Mouse (Mus musculus) heart, postnatal 10 days (tissue): ENCODE measurements at regions not wholly inside any gene's neighbourhood (a gene's known extent, or its start where the extent isn't known, plus 50 kb on each side); places are given as distances from the start of the nearest gene placed in this dataset.

Experiments
- DNase-seq, 2 experiments: peaks; one replicate each; pipeline ENCODE4 v3.0.0; 2021
- intact Hi-C: fragments of 180-260 bp; cut with DNase I; formaldehyde crosslinking; loops from one replicate; pipeline ENCODE4 v1.15.1; 2025

DNA sequence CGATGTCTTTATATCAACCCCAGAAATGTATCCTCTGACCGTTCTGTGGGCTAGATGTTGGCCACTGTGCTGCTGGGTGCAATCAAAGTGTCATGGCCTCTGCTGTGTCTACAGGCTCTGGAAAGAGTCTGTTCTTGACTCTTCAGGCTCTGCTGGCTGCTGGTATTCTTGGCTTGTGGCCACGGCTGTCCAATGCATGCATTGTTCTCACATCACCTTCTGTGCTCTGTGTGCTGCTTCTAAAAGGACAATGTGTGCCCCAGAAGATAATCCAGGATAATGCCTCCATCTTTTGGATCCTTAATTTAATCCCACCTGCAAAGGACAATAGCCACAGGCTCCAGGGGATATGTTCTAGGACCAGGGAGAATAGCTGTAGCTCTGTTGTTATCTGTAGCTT is 77.5 kb upstream of the Dapl1 start:
- intact Hi-C loops = no loop called here
- DNase-seq = peak; percentile 58 to 66

DNA sequence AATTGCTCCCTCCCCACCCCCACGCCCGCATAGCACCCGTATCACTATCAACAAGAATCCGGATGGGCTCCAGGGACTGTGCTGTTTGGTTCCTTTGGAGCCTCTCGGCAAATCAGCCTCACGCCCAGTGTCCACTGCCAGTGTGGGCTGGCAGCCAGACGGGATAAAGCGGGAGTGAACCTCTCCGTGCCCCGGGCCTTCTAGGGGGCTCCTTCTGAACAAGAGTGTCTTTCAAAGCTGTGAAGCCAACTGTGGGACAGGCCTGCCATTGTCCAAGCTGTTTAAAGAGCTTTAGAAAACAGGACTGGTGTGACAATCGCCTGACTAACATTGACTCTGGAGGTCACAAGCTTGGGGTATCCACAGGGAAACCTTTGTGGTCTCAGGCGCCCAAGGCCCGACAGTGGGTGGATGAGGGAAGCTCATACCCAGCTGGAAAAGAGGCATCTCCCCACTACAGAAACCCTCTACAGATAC is 76.9 kb upstream of the Dapl1 start:
- intact Hi-C loops = no loop called here

DNA sequence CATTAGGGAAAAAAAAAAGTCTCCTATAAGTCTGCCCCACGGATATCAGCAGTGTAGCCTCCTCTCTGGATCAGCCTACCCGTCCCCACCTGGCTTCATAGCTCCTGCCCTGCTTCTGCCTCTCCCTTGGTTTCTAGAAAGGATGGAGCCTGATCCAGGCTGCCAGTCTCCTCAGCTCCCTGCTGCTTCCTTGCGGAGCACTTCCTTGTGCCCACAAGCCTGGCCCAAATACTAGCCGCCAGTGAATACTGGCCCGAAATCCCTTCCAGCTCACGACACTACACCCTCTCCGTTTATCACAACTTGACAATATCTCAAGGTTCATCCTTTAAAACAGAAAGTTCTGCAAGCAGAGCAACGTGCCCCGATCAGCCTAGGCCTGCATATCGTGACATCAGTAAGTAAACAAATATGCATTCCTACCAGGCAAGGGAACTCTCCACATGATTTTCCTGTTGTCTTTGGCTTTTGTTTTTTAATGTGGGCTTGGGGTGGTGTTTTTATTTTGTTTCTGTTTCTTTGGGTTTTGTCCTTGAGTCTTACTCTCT is 76.3 kb upstream of the Dapl1 start:
- intact Hi-C loops = no loop called here
- DNase-seq = no peak

More for the DNA sequence above, 76.9 kb upstream of the Dapl1 start:
- DNase-seq = peak; percentile 76 to 78

DNA sequence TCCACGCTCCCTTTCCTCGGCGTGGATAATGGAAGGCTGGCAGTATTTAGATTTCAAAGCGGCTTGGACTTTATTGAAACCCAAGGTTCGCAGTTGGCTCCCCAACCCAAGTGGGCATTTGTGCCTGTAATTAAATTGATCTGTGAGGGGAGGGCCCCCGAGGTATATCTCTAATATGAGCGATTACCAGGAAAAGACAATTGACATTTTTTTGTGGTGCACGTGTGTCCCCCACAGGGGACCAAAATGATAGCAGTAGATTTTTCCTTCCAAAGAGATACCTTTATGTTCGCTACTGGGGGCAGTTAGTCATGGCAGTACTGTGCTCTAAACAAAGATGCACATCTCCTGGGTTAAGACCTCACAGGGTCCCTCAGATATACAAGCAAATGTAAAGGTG is 69.8 kb upstream of the Dapl1 start:
- intact Hi-C loops = no loop called here
- DNase-seq = no peak

DNA sequence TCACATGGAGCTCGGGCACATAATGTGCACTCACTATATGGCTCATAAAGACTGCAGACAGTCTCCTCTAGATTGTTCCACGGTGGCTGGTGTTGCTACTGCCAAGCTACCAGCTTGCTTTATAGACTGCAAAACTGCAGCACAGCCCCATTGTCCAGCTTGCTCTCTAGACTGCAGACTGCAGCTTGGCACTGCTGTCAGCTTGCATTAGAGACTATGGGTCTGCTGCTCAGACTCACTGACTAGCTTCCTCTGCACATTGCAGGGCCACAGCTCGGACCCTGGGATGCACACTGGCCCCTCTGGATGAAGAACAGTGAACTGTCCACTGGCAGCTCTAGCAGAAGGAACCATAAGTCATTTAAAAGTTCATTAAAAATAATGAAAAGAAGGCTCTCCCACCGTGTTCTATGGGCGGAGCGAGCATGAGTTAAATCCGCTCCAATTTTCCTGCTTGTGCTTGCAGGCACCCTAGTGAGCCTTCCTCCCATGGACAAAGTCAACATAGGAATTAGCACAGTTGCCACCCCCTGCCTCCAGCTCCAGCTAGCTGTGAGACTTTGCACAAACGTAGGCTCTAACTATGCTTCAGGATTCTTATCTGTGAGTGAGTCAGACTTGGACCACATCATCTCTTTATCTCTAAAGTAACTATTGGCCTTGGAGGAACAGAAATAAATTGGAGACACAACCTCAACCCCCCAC is 67.8 kb upstream of the Dapl1 start:
- intact Hi-C loops = no loop called here
- DNase-seq = no peak

DNA sequence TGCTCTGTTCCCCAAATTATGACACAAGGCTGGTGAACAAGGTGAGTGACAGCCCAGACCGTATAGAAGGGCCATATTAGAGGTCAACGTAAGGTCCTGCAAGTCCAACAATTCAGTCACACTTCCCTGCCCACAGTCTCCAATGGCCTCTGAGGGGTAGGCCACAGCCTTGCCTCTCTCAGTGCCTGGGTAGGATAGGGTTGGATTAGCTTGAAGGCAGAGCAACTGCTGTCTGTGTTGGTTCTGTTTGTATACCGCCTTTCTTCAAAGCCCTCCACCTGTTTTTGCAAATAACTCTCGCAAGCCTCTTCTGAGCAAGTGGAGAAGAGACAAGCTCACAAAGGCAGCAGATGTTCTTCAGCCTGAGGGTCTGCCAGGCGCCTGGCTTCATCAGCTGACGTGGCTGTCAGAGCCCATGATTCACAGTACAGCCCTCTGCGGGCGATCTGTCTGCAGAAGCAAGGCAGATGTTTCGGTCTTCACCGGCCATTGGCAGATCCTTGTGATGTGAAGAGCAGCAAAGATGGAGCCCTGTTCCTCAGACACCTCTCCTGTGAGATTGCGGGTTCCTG is 67.0 kb upstream of the Dapl1 start:
- intact Hi-C loops = no loop called here
- DNase-seq = no peak

DNA sequence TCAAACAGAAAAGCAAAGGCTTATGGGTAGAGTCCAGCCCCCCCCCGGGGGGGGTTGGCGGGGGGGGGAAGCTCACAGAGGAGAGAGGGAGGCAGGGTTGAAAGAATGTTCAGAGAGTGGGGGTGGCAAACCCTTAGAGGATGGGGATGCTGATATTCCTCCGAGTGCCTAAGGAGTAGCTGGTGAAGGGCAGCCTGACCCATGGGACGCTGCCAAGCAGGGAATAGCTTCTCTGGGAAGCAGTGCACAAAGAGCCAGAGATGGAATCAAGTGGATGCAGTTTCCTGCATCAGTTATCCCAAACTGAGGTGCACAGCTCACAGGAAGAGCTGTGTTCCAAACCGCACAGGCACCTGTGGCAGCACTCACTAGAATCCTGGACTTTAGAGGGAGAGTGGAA is 64.0 kb upstream of the Dapl1 start:
- no peak for DNase-seq
- intact Hi-C loops = loop anchor here (5.0 kb wide), 3 partner anchors 58 to 683 kb away; partner anchors contain the start of genes Ccdc148 and Pkp4

DNA sequence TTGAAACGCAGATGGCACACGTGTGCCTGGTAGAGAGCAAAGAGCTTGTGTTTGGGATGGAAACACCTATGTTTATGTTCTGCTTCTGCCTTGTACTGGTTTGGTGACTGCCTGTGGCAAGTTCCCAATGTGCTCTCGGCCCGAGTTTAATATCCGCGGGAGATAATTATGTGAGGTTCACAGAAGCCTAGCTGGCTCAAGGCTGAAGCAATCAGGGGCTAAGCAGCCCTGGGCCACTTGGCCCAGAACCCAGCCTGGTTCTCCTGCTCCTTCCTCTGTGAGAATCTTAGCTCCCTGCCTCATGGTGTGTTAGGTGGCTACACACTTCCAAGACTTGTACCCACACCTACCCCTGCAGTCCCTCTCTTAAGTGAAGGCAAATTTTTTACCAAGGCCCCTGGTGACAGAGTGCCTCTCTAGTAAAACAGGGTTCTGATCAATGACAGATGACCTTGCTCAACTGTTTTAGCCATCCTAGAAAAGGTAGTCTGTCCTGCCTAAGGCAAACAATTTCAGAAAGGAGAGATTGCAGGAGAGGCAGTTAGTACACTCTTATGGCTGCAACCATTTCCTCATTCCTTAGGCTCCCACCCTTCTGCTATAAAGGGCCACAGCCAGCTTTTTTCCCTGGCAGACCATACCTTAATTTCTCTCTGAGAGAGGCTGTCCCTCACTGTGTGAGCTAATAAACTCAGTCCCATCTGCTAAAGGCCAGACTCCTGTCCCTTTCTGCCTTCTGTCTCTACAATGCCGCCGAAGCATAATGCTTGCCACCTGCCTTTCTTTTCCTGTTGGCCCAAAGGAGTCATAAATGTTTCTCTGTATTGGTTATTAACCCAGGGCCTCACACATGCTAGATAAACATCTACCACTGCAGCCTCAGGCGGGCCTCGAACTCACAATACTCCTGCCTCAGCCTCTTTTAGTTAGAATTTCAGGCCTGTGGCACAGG is 61.9 kb upstream of the Dapl1 start:
- intact Hi-C loops = loop anchor here (5.0 kb wide), 3 partner anchors 60 to 685 kb away; partner anchors contain the start of genes Ccdc148 and Pkp4
- DNase-seq = no peak

DNA sequence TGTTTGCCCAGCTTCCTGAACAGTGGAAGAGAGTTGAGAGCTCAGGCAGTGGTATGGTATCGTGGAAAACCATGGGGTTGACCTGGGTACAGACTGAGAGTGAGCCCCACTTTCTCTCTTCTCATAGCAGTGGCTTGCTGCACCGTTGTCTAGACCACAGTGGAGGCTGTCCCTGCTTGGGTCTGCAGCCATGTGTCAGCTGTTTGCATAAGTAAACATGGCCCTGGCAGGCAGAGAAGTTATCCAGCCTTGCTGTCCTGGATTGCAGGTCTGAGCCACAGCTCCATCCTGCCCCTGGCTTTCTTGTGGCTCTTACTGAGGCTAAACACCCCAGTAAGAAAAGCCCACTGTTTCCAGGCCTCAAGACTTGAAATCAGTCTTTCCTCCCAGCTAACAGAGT is 60.2 kb upstream of the Dapl1 start:
- intact Hi-C loops = loop anchor here (5.0 kb wide), 3 partner anchors 62 to 687 kb away; partner anchors contain the start of genes Ccdc148 and Pkp4
- DNase-seq = no peak

DNA sequence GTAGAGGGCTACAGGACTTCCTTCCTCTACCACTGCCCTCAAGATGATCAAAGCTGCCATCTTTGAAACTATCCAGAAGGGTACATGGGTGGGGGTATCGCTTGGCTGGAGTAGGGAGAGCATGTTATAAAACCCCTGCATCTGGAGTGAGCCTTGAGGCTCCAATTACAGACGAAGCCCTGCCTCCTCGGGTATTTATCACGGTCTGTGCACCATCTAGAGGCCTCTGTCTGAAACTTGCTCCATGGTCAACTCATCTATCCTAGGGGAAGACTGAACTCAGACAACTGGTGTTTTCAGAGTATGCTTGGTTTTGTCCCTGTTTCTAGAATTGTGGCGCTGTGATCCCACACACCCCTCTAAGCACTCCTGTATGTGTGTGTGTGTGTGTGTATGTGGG is 59.7 kb upstream of the Dapl1 start:
- intact Hi-C loops = loop anchor here (5.0 kb wide), 3 partner anchors 62 to 687 kb away; partner anchors contain the start of genes Ccdc148 and Pkp4
- peak; percentile 63 to 66 for DNase-seq

DNA sequence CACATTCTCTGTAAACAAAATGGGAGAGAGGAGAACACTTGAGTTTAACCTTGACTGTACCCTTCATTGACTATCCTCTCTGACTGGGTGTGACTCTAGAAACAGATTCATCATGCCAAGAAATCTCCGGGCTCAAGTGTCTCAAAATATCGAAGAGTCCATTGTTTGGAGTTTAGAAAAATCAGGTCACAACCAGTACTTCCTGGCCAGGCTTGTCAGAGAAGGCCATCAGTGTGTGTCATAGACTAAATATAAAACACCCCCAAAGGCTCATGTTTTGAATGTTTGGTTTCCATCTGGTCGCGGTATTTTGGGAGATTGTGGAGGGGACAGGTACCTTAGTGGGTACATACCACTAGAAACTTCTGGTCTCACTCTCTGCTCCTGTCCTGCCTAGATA is 58.6 kb upstream of the Dapl1 start:
- DNase-seq = peak in 1 of 2 experiments; percentile 17
- intact Hi-C loops = no loop called here

DNA sequence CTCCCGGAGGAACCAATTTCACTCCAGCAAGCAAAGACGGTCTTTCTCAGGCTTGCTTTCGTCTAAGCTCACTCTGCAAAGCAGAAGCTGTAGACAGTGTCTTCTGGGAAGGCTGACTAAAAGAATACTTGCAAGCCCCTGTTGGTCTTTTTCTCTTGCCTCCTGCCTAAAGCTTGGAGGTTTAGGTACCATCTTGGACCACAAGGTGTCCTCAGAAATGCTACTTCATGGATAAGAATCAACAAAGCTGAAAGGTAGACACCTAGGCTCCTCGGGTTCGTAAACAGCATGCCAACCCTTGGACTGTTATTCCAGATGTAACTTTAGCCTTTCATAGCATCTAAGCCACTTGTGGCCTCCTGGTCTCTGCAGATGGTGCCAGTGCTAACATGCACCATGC is 53.0 kb upstream of the Dapl1 start:
- DNase-seq = no peak
- intact Hi-C loops = no loop called here

DNA sequence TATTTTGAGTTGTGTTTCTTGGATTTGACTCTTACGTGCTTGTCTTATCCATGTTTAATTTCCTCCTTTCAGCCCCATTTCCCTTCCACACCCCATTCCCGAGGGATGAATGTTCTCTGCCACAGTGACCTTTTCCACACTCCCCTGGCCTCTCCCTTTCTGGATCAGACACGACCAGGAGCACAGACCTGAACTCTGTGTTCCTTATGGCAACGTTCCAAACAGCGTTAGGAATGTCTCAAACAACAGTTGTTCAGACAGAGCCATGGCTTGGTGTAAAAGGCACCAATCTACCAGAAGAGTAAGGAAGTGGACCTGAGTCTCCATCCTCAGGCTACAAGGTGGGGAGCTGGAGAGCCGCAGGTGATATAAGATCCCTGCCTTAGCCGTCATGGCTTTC is 52.6 kb upstream of the Dapl1 start:
- peak; percentile 46 to 48 for DNase-seq
- intact Hi-C loops = no loop called here
